Mouse (Mus musculus) spleen, adult 2 months (tissue): ENCODE measurements at regions not wholly inside any gene's neighbourhood (a gene's known extent, or its start where the extent isn't known, plus 50 kb on each side); places are given as distances from the start of the nearest gene placed in this dataset.

Experiments
- DNase-seq, 2 experiments: peaks; one replicate each; pipeline versions ENCODE4 v3.0.0 to v3.0.0-alpha.2; 2012 to 2021; ENCODE audit warnings: low spot score in 2 of 2, low read depth in 1 of 2
- H3K27ac ChIP-seq: fragments of 200-500 bp; 2 replicates; pipeline ENCODE4 v1.5.1; 2012; ENCODE audit warnings: low read length, inconsistent platforms; ENCODE audit not compliant: insufficient read depth
- H3K27me3 ChIP-seq: fragments of 200-500 bp; 2 replicates; pipeline ENCODE4 v1.6.1; 2012; ENCODE audit warnings: mild to moderate bottlenecking, moderate library complexity, low read length, inconsistent platforms; ENCODE audit not compliant: control insufficient read depth, insufficient read depth
- H3K36me3 ChIP-seq: fragments of 200-500 bp; 2 replicates; pipeline ENCODE4 v1.6.1; 2012; ENCODE audit warnings: mild to moderate bottlenecking, low read length, inconsistent platforms; ENCODE audit not compliant: control insufficient read depth, insufficient read depth
- H3K4me1 ChIP-seq: fragments of 200-500 bp; 2 replicates; pipeline ENCODE4 v1.6.1; 2011; ENCODE audit warnings: inconsistent platforms; ENCODE audit not compliant: control insufficient read depth, insufficient read depth, insufficient read length
- H3K4me3 ChIP-seq: fragments of 200-500 bp; 2 replicates; pipeline ENCODE4 v1.5.1; 2011; ENCODE audit warnings: mild to moderate bottlenecking, inconsistent platforms; ENCODE audit not compliant: insufficient read depth, insufficient read length; ENCODE audit errors: extremely low read depth
- CTCF ChIP-seq: fragments of 200-500 bp; IDR thresholded peaks from 2 replicates; pipeline ENCODE4 v1.5.1; 2011; ENCODE audit warnings: mild to moderate bottlenecking, inconsistent platforms; ENCODE audit not compliant: insufficient read depth, insufficient read length, insufficient replicate concordance; ENCODE audit errors: extremely low read depth
- POLR2A ChIP-seq: fragments of 200-500 bp; IDR thresholded peaks from 2 replicates; pipeline ENCODE4 v1.6.1; 2011; ENCODE audit warnings: low read depth, low read length, inconsistent platforms
- WGBS: fragments of 180-500 bp; shearing (Covaris S2); methylation state at CpG from one replicate; pipeline ENCODE4 v1.1.7; 2018; 5-methylcytosine and 5-hydroxymethylcytosine counted together

GRCm38 (mm10) chr2:93124866-93125467 lies 62.4 kb upstream of the Trp53i11 start:
- DNase-seq = no peak
- no peaks in the 10 kb centered on the region for H3K27me3 ChIP-seq
- H3K36me3 ChIP-seq = no peaks in the 10 kb centered on the region
- TF ChIP-seq CTCF (no peak), POLR2A (no peak)
- no peak overlapping the region for H3K4me3 ChIP-seq
- 80% methylated on average over 7 of the region's 7 CpGs for WGBS
- H3K27ac ChIP-seq = no peak overlapping the region
- peaks cover 3% of the 10 kb centered on the region; the same call in 1 of the 2 replicates for H3K4me1 ChIP-seq

DNA sequence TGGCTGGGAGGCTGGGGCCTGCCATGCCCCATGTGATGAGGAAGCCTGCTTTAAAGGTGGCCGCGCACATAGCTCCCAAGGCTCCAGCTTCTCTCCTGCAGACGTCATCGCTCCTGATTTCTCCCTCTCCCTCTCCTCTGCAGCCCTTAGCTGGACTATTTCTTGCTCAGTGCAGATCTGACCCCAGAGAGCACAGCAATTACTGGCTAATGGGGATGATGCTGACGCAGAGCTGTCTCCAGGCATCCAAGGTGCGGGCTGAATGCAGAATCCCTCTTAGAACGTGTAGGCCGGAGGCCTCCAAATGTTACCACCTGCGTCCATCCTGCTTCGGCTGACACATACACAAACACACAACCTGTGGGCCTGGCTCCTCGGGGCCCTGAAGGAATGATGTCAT lies 63.5 kb upstream of the Trp53i11 start:
- no peaks in the 10 kb centered on the region; the same call in 1 of the 2 replicates for H3K4me1 ChIP-seq
- H3K27me3 ChIP-seq = no peaks in the 10 kb centered on the region
- H3K4me3 ChIP-seq = no peak overlapping the region
- WGBS = 97% methylated on average over 11 of the region's 11 CpGs
- no peak for DNase-seq
- H3K27ac ChIP-seq = no peak overlapping the region
- no peak for TF ChIP-seq CTCF
- no peak for TF ChIP-seq POLR2A
- no peaks in the 10 kb centered on the region for H3K36me3 ChIP-seq

DNA sequence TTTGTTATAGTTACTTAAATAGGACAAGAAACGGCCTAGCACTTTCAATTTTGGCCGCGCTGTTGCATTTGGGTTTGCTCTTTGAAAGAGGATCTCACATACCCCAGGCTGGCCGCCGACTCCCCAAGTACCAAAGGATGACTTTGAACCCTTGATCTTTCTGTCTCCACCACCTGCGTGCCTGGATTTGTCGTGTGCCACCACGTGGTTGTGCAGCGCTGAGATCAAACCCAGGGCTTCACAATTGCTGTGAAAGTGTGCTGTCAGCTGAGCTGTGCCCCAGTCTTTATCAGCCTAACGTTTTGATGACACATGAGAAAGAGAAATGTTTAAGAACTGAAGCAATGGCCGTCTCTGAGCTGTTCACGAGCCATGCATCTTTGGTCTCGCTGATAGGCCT lies 67.0 kb upstream of the Trp53i11 start:
- 81% methylated on average over 13 of the region's 13 CpGs for WGBS
- DNase-seq = no peak
- Histone ChIP-seq H3K27me3 (no peaks in the 10 kb centered on the region), H3K27ac (no peak overlapping the region), H3K36me3 (no peaks in the 10 kb centered on the region), H3K4me1 (no peaks in the 10 kb centered on the region; the same call in 1 of the 2 replicates), H3K4me3 (no peak overlapping the region)
- TF ChIP-seq POLR2A (no peak), CTCF (no peak)

DNA sequence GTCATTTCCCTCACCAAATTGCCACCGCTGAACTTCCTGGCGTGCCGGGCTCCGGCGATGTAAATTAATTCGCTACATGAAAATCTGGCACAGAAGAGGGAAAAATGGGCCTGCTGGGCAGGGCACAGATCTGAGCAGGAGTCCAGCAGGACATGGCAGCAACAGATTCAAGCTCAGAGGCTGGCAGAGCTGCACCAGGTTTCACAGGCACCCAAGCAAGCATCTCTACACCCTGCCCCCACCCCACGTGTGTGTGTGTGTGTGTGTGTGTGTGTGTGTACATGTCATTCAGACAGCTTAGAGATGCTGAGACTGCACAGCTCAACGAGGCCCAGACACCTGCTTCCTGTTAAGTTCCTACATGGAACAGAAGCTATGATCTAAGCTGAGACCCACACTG lies 68.3 kb upstream of the Trp53i11 start:
- DNase-seq = no peak
- H3K27ac ChIP-seq = no peak overlapping the region
- 50% methylated on average over 8 of the region's 8 CpGs for WGBS
- H3K36me3 ChIP-seq = no peaks in the 10 kb centered on the region
- TF ChIP-seq POLR2A = no peak
- no peak for TF ChIP-seq CTCF
- no peaks in the 10 kb centered on the region; the same call in 1 of the 2 replicates for H3K4me1 ChIP-seq
- H3K27me3 ChIP-seq = no peaks in the 10 kb centered on the region
- no peak overlapping the region for H3K4me3 ChIP-seq

GRCm38 (mm10) chr2:93115303-93115702 lies 69.3 kb upstream of the Prdm11 start:
- no peak overlapping the region for H3K4me3 ChIP-seq
- TF ChIP-seq POLR2A = no peak
- H3K27me3 ChIP-seq = no peaks in the 10 kb centered on the region
- H3K36me3 ChIP-seq = no peaks in the 10 kb centered on the region
- H3K27ac ChIP-seq = no peak overlapping the region
- no peak for DNase-seq
- no peaks in the 10 kb centered on the region; the same call in 1 of the 2 replicates for H3K4me1 ChIP-seq
- WGBS = 89% methylated on average over 3 of the region's 3 CpGs

DNA sequence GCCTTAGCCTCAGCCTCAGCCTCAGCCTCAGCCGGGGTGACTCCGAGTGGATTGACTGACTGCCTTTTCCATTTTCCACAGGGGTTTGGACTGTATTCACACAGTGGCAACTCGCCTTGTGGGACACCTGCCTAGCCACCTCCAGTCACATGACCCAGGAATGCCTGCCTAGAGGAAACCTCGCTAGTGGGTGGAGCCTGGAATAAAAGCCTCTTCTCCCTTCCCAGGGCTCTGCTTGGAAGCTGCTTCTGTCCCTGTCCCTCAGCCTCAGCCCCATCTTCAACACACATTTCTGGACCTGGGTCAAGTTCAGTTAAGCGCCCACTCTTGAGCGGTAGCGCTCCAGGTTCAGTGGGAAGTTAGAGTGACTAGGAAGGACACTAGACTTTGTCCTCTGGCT lies 68.0 kb upstream of the Prdm11 start:
- TF ChIP-seq CTCF (no peak), POLR2A (no peak)
- Histone ChIP-seq H3K4me1 (no peaks in the 10 kb centered on the region; the same call in 1 of the 2 replicates), H3K36me3 (no peaks in the 10 kb centered on the region), H3K27ac (no peak overlapping the region), H3K4me3 (no peak overlapping the region), H3K27me3 (no peaks in the 10 kb centered on the region)
- WGBS = 96% methylated on average over 7 of the region's 7 CpGs
- DNase-seq = no peak

DNA sequence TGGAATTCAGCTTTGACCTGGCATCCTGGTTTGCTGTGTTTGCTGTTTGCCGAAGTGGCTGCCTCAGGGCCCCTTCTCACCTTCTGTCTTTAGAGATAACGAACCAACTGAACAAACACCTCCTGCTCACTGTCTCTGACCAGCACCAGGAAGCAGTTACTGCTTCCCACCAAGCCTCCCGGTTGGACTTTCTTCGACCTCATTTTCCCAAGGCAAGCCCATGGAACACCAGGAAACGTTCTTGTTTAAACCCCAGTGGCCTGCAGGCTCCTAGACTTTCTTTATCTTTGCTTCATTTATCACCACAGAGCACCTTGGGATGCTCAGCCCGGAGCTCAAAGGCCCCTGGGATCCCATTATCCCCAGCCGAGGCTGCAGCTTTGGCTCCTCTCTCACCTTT lies 66.4 kb upstream of the Prdm11 start:
- DNase-seq = no peak
- Histone ChIP-seq H3K4me1 (no peaks in the 10 kb centered on the region), H3K27ac (no peak overlapping the region), H3K36me3 (no peaks in the 10 kb centered on the region), H3K27me3 (no peaks in the 10 kb centered on the region), H3K4me3 (no peak overlapping the region)
- TF ChIP-seq POLR2A = no peak
- no peak for TF ChIP-seq CTCF
- 63% methylated on average over 7 of the region's 7 CpGs for WGBS
